Mouse (Mus musculus) thymus, postnatal 14 days (tissue): ENCODE data around the gene Ldlrap1.

Experiments
- DNase-seq: peaks from one replicate; pipeline ENCODE4 v3.0.0; 2021

The Ldlrap1 gene

GRCm38 (mm10) chr4:134703835-134704546 is 63.8 kb downstream of the Ldlrap1 start, which contains the start of gene Man1c1:
Gene Man1c1, minus strand, starts transcription at chr4:134704290.
- DNase-seq, result peak; percentile 99

- DNase-seq, result peak; percentile 45
Observed at GRCm38 (mm10) chr4:134702981-134703834, 64.6 kb downstream of the Ldlrap1 start.

- DNase-seq, result peak; percentile 71
Observed at GRCm38 (mm10) chr4:134701934-134702333, 65.9 kb downstream of the Ldlrap1 start.

- DNase-seq, result no peak
Observed at GRCm38 (mm10) chr4:134700911-134701310, 66.9 kb downstream of the Ldlrap1 start.

DNA sequence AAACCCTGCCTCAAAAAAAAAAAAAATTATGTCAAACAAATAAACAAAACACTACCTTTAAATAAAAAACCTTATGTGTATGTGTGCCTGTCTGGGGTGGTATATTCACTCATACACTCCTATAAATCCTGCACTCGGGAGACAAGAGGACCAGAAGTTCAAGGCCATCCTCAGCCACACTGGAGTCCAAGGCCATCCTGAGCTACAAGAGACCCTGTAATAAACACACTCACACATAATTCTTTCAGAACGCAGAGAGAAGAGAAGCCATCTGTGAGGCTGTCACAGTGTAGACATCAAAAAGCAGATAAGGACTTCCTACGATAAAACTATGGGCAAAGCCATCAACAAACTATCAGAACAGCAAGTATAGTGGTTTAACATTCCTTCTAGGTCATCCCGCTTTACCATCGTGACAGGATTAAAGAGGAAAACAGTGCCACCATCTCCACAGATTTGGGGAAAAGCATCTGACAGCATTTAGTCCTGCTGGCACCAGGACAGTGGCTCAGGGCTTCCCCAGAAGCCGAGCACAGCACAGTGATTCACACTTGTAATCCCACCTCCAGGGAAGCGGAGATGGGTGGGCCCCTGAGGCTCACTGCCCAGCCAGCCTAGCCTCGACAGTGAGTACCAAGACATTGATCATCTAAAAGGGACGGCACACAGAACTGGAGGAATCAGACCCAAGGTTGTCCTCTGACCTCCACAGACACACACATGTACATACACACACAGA is 74.5 kb downstream of the Ldlrap1 start:
- DNase-seq, result no peak

GRCm38 (mm10) chr4:134692388-134692787 is 75.4 kb downstream of the Ldlrap1 start:
- DNase-seq, result no peak
